Mouse (Mus musculus) urinary bladder, adult 18-20 months (tissue): Measurements from ENCODE around the gene Gabrr2.

ENCODE experiments used
- DNase-seq, 2 experiments: peaks; one replicate each; pipeline ENCODE4 v3.0.0; 2022; ENCODE audit warnings: low spot score in 2 of 2, mixed read lengths in 2 of 2

Gabrr2 gene

DNA sequence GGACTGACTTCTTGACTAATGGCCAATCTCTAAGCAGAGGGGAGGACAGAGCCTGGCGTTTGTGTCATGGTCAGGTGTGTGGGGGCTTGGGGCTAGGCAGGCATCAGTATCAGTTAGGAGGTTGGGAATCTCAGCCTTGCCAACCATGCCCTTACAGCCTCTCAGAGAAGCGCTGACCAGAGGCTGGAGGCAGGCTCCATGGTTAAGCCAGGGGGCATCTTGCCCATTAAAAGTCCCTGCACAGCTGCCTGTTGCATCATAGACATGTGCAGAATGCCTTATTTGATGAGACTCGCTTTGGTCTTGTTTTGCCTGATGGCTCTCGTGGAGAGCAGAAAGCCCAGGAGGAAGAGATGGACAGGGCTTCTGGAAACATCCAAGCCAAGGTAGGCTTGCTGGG, at the start of gene Gabrr2:
Gabrr2 (plus strand) TSS at position 19 of the 400 bp plus-strand sequence.
- DNase-seq: no peak

DNA sequence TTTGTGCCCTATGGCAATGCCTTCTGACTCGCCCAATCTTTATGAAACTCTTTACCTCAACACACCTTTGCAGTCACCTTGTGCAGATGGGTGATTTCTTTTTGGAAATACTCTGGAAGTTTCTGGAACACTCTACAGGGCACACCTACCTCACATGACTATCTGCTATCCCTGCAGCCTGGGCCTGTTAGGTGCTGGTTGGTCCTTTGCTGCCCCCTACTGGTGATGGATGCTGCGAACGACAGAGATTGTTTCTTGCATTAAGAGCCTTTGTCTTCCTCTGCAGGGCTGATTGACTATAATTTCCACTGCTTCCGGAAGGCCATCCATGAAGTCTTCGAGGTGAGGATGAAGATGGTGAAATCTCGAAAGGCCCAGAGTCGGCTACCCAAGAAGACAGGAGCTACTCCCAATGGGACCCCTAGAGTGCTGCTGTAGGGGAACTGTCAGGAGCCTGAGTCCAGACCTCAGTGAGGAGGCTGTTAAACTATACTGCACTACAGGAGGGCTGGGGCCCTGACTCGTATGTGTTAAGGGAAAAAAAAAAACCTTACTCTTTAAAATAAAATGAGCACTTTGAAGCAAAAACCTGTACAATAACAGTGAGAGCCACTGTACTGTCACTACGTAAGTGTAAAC, 44.3 kb upstream of the Gabrr2 start:
- DNase-seq: peak; percentile 71 to 76

DNA sequence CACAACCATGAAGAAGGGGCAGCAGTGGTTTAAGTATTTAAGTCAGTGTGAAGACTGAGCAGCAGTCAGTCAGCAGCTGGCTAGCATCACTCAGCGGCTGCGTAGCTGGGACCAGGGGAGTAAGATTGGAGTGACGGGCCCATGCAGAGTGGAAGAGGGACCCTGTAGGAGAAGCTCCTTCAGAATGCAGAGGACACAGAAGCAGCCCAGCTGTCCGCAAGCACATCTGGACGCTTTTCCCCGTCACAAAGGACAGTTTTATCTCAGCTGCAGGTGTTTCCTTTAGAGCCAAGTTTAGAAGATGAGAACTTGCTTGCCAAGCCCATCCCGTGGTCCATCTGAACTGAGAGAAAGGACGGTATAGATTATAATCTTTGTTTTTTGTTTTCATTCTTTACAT, 38.4 kb upstream of the Gabrr2 start:
- no peak for DNase-seq

DNA sequence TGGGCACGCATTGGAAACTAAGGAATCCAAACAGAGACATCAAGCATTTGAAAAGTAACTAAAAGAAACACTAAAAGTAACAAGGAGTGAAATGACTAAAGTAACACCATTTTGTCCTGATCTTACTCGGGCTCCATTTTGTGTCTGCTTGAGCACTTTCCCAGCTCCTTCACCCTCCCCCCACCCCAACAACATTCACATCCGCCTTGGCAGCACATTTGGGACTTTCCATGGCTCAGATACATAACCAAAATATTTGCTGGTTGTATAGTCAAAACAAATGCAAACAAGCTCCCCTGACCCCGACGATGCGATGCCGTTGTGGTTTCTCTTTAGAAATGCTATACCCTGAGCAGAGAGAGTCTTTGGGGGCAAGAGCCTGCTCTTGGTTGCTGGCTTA, 33.7 kb upstream of the Gabrr2 start:
- DNase-seq: no peak

DNA sequence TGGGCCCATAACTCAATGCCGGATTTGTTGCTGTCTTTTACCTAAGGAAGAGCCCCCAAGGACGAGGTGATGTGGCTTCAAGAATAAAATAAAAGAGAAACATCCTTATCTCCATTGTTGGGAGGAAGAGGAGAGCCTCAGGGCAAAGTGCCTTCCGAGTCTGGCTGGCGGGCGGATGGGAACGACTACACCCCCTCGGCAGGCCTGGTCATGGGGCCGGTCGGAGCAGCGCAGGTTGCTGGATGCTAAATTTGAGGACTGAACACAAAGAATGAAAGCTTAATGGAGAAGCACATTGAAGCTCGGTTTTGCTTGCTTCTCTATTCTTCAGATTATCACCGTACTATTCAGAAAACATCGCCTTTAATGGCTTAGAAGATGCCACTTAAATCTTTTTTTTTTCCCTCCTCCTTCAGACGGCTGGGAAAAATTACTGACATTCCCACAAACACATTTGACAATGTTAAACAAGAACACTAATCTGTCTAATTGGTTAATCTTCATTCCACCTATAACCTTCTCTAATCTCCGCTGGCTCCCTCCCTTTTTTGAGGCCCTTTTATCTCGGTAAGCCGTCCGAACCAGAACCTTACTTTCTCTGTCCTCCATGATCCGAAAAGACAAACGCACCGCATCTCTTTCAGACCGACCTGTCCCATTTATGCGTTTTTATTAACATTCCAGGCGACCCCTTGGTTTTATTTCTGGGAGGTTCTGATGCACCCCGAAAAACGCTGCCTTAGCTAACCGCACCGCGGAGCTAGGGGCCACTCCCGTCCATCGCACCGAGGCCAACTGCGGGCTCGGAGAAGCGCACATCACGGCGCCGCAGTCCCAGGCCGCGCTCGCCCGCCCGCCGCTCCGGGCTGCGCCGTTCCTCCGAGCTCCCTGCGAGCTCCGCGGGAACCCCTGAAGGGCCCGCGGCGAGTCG, 32.3 kb upstream of the Gabrr2 start:
- peak in 1 of 2 experiments; percentile 2 for DNase-seq

DNA sequence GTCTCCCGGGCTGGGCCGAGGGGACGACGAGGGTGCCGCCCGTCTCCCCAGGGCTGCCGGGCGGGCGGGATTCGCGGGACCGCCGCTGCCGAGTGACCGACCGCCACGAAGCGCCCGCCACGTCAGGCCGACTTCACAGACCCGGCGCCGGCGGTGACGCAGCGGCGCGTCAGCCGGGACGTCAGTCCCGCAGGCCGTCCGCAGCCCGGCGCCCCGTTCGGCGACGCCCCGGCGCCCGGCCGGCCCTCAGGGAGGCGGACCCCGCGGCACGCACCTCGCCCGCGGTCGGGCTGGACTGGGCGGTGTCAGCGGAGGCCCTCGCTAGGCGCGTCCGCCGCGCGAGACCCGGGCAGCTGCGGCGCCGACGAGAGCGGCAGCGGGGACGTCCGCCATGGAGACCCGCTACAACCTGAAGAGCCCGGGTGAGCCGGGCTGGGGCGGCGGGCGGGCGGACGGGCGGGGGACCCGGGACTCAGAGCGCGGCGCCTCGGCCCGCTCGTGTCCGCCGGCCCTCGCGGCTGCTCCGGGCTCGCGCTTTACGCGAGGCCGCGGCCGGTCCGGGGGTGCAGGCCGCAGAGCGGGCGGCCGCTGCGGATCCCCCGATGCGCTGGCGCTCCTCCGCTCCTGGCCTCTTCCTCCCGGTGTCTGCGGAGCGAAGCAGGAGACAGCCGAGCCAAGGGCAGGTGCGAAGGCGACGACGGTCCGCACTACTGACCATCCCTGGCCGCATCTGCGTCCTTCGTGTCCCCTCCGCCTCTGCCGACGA, 31.4 kb upstream of the Gabrr2 start, which contains the start of gene Ube2j1:
Ube2j1 (plus strand) TSS at position 222 of the 766 bp plus-strand sequence.
- peak; percentile 80 to 88 for DNase-seq

DNA sequence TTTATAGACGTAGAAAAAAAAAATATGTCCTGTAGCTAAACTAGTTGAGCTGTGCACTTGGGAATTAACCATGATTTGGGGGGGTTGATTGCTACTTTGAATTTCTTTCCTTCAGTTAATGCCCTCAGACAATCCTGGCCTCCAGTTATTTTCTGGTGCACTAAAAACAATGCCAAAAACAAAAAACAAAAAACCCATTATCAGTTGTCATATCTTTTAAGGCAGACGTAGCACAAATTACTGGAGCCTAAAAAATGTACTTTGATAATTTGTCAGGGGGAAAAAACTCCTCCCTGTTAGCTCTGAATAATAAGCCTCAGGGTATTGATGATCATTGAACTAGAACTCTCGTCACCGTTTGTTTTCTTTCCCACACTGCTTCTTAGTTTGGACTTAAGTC, 30.8 kb upstream of the Gabrr2 start:
- DNase-seq: no peak

DNA sequence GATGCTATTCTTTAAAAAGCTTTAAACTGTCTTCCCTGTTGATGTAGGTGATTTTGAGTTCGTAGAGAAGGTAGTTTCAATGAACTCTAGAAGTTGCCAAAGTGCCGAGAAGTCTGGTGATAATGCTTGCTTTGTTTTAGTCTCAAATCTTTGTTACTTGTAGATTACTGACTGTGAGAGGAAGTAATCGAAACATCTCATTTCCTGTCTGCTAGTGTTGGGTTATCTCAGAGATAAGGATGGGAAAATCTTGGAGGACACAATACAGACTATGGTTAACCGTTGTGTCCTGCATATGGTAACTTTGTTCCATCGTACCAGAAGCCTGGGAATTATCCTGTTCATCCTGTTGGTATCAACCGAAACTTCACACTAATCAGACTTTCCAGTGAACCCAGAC, 29.3 kb upstream of the Gabrr2 start:
- no peak for DNase-seq

DNA sequence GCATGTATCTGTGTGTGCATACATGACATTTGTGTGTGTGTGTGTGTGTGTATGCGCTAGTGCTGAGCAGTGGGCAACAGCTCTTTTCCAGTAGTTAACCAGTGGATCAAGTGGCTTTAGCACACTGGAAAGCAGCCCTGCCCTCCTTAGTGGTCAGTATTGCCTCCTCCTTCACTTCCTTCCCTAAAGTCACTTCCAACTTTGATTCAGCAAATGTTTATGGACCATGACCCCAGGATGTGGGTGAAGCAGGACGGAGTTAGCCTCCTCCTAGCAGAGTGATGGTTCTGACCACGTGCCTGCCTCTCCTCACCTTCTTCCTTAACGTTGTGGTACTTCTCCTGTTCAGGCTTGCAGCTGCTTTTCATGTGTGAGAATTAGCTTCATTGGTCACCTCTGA, 23.0 kb upstream of the Gabrr2 start:
- no peak for DNase-seq

DNA sequence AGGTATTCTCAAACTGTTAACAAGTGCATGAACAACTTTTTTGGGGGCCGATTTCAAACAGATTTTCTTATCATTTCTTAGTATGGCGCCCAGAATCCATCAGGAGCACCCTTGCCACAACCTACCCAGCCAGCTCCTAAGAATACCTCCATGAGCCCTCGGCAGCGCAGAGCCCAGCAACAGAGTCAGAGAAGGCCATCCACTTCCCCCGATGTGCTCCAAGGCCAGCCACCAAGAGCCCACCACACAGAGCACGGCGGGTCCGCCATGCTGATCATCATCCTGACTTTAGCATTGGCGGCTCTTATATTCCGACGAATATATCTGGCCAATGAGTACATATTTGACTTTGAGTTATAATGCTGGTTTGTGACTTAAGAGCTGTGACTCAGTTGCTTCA, 13.2 kb upstream of the Gabrr2 start:
- DNase-seq: no peak

DNA sequence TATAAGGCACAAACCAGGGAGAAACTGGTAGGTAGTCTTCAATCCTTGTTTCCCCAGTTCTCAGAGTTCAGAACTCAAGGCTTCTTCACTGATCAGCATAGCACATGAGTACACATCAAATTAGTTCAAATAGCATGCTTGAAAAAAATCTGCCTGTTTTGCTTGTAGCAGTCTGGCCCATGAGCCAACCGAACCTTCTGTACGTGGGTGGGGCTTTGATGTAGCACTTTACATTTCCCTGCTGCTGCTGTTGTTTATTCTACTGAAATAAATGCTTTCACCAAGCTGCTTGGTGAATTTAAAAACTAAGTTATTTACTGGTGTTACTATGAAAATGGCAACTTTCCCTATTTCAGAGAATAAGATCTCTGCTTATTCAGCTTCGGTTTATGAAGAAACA, 10.7 kb upstream of the Gabrr2 start:
- DNase-seq: no peak

DNA sequence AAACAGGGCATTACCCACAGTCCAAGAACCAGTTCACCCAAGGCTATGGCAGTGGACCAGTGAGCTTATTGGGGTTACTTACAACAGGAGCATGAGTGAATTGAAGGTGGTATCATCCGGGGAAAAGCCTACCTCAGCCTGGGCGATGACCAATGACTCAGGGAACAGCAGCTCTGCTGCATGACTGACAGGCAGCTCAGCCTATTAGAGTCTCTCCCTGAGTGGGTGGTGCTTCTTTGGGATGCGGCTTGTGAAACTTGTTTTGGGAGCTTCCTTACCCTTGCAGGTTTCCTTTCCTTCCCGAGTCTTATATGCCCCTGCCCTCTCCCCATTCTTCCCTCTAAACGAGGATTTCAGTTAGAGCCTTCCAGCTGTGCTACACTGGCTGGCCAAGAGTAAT, 10.1 kb upstream of the Gabrr2 start:
- DNase-seq: no peak

DNA sequence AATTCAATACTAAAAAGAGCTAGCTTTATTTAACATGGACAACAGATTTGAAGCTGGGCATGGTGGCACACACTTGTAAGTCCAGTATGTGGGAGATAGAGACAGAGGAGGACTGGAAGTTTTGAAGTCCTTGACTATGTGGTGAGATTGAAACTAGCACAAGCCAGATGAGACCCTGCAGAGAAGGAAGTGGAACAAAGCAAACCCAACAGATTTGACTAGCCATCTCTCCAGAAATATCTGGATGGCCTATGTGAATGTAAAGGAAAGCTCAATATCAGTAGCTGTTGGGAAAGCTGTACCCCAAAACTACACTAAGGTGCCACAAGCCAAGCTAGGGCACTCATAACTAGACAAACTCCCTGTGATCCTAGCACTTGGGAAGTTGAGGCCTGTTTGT, 8.4 kb upstream of the Gabrr2 start:
- no peak for DNase-seq

DNA sequence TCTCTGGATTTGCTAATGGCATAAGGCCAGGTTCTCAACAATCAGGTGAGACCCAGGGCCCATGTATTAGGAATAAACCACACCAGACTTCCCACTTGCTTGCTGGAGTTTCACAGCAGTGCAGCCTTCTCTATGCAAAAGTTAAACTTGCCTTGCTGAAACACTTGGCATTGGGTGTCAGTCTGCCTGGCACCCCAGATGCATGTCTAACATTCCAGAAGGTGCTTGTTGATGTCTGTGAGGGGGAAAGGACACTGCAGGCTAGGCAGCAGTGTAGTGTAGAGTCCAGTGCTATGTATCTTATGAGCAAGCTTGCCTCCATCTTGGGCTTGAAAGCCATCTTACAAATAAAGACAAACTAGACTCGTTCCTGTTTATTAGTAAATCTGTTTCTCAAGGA, 6.5 kb upstream of the Gabrr2 start:
- DNase-seq: no peak

DNA sequence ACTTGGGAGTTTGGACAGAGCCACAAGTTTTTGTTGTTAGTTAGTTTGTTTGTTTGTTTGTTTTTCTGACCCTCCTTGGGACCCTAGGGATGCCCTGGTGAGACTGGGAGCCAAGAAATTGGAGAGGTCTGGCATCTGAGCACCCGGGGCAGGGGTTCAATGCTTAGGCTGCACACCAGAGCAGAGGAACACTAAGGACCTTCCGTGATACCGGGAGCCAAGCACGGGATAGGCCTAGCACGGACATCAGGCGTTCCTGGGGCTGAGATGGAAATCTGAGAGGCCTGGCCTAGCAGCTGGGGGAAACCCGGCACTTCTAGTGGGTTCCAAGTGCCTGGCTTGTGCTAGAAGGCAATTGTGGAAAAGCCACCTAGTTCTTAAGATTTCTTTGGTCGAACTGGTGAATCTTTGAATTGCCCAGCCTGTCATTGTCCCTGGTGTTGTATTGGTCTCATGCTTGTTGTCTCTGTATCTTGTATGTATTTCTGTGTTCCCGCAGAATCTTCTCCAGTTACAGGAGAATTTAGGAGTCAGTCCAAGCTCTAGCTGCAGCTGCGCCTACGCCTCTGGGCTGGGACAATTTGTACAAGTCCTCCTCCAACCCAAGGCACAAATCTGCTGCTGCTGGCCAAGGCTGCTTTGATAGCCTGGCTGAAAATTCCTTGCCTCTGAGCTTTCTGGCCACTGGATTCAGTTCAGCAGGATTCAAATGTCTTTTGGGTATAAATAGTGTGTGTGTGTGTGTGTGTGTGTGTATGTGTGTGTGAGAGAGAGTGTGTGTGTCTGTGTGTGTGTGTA, 4.7 kb upstream of the Gabrr2 start:
- peak in 1 of 2 experiments; percentile 62 for DNase-seq

DNA sequence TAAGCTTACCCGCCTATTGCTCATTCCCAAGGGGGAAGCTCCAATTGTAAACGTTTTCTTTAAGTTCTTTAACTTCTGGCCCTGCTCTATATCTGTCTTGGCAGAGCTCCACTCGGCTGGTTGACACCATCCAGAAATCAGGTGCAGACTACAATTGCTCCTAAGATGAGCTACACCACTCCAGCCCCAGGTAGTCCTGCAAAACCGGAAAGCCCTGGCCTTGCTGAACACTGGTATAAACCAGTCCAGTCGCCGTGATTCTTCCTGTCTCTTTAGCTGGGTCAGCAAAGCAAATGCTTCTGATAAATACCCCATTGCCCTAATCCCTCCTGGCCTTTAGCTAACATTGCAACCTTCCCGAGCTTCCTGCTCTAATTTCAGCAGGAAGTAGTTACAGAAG, 1.6 kb upstream of the Gabrr2 start:
- DNase-seq: no peak

DNA sequence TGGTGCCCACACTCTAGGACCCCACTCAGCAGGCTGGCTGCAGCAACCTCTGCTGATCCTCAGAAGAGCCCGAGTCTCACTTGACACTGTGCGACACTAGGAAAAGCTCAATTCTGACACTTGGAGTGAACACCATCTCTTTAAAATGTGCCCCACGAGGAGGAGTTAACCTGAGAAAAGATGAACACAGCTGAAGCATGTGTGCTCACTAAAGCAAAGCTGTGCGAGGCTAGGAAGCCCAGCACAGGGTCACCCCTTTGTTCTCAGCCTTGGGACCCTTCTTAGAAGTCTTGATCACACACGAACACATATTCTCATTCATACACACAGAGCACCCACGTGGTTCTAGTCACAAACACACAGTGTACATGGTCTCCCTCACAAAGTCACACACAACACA, 2.2 kb downstream of the Gabrr2 start:
- DNase-seq: no peak

DNA sequence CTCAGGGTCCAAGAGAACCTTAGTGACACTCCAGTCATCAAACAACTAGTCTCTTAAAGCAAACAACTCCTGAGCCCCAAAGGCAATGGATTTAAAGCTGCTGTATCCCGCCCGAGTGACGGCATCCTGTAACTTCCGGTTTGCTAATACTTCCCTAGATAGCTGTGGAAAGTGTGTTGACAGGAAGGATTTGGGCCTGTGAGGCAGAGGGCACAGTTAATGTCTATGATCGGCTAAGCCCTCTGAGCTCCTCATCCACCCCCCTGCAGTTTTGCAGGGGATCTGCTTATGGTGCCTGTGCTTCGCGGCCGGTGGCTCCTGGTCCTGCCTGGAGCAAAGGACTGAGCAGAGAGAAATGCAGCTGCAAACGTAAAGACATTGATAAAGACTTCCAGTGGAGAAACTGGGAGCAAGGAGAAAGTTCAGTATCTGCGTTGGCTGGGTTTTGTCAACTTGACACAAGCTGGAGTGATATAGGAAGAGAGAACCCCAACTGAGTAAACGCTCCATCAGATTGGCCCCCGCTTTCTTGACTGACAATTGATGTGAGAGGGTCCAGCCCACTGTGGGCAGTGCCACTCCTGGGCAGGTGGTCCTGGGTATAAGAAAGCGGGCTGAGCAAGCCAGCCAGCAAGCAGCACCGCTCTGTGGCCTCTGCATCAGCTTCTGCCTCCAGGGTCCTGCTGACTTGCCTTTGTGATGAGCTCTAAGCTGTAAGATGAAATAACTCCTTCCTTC, 3.6 kb downstream of the Gabrr2 start:
- DNase-seq: no peak

DNA sequence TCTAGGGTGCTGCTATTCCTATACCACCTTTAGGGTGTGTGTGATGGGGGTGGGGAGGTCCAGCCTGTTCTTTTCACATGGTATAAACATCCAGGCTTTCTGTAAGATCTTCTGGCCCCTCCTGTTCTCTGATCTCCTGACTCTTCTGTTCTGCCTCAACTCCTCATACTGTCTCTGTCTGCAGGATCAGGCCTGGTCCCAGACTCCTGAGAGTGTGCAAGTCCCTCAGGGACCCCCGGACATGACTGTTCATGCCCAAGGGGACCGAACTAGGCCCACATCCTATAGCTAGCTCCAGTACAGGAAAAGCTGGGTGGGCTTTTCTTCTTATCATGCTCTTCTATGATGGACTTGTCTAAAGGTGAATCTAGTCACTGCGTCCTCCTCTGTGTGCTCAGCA, 4.5 kb downstream of the Gabrr2 start:
- no peak for DNase-seq

DNA sequence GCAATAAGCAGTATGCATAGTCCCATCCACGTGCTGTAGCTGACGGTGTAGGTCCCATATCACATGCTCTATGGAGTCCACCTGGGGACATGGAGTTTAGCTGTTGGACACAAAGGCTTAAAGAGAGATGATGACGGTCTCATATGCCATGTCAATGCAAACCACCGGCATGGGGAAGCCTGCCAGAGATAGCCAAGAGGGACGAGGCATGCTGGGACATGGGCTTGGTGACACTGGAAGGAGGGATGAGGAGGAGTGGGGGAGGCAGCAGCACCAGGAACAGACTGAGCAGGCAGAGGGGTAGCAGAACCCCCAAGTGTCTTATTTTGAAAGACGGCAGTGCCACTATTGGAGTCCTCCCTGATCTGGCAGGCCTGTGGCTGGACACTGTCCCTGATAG, 5.0 kb downstream of the Gabrr2 start:
- no peak for DNase-seq

DNA sequence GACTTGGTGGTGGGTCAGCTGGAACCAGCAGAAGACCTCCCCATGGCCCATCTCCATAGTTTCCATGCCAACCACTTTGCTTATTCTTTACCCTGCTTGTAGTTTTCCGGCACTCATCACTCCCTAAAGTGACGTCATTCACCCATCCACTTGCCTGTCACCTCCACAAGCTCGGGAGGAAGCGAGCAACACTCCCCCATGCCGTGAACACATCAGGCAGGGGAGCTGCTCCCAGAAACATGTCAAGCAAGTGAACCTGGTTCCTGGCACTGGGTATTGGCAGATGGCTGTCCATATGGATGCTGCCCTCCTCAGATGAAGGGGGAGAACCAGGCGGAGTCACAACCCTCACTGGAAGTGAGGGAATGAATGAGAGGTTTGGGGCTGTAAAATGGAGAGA, 6.1 kb downstream of the Gabrr2 start:
- no peak for DNase-seq
